34 mouse cellular contexts compared by ENCODE assay signal in genomic region chr8:109986384-109986783, GRCm38 (mm10). TPM values are rescaled to one million over a fixed set of nuclear protein-coding genes. Genes with fewer than 3 reads are reported as not detected.
DNase-seq lines count a peak whose midpoint lies in the region; ATAC-seq and TF ChIP-seq lines count a peak whose summit lies in the region.
"Had no signal": no experiment of that assay in that cellular context is flagged by ENCODE, and none has a peak within 500 bp of the region (broad histone marks: within the 10 kb centered on the region; RNA-seq: fewer than 3 reads in every experiment).

No protein-coding gene starts in this region.

- WGBS in midbrain, postnatal 0 days = 72% methylated on average over 7 of the region's 7 CpGs
- 80% methylated on average over 7 of the region's 7 CpGs for WGBS in midbrain, embryonic 13.5 days
- WGBS in liver, embryonic 13.5 days (ENCODE audit: insufficient replicate concordance) = 57% methylated on average over 7 of the region's 7 CpGs

- H3K9ac ChIP-seq in midbrain, postnatal 0 days (replicated peaks; ENCODE audit: low read length, poor library complexity, severe bottlenecking) = no peak overlapping the region
- no peak overlapping the region for H3K9ac ChIP-seq in midbrain, embryonic 13.5 days (replicated peaks)
- no peak overlapping the region for H3K9ac ChIP-seq in liver, embryonic 13.5 days
- H3K9ac ChIP-seq: embryonic facial prominence, embryonic 13.5 days; forebrain, embryonic 12.5 days; heart, embryonic 15.5 days; hindbrain, embryonic 15.5 days; intestine, embryonic 15.5 days; limb, embryonic 13.5 days had no signal

- peak; percentile 50 to 55 for DNase-seq in adrenal gland, adult (ENCODE audit: inconsistent age in 2 of 2, low spot score in 1 of 2)
- no peak for DNase-seq in adrenal gland, adult 18-20 months (ENCODE audit: low spot score in 2 of 2)
- DNase-seq in heart, adult 11 months = peak; percentile 91
- no peak for DNase-seq in heart, postnatal 14 days
- DNase-seq in midbrain, postnatal 0 days (ENCODE audit: low spot score) = peak; percentile 26
- DNase-seq in liver, embryonic 13.5 days = no peak
- DNase-seq in gastrocnemius, postnatal 36 days = no peak
- DNase-seq: cerebellum, adult 18-20 months; cerebellum, postnatal 36 days; embryo, embryonic 11 days; heart, postnatal 4 days; kidney, adult 9 months; kidney, postnatal 14 days; lung, adult 2 months; lung, postnatal 14 days had no signal

- intact Hi-C loops in heart, postnatal 14 days (cut with DNase I) = no loop called here
- intact Hi-C loops in gastrocnemius, postnatal 36 days (cut with DNase I) = no loop called here

- TF ChIP-seq CTCF in midbrain, postnatal 0 days (IDR thresholded peaks at IDR 0.05) = no peak

- no peaks in the 10 kb centered on the region for H3K9me3 ChIP-seq in midbrain, postnatal 0 days (ENCODE audit: low read length)
- no peaks in the 10 kb centered on the region for H3K9me3 ChIP-seq in midbrain, embryonic 13.5 days
- no peaks in the 10 kb centered on the region for H3K9me3 ChIP-seq in liver, embryonic 13.5 days (replicated peaks)
- H3K9me3 ChIP-seq: embryonic facial prominence, embryonic 13.5 days; forebrain, embryonic 12.5 days; heart, embryonic 15.5 days; hindbrain, embryonic 15.5 days; intestine, embryonic 15.5 days; limb, embryonic 13.5 days had no signal

- no peak overlapping the region for H3K4me3 ChIP-seq in midbrain, postnatal 0 days (ENCODE audit: low read depth, low read length)
- H3K4me3 ChIP-seq in midbrain, embryonic 13.5 days (replicated peaks) = no peak overlapping the region
- no peak overlapping the region for H3K4me3 ChIP-seq in liver, embryonic 13.5 days (replicated peaks)
- H3K4me3 ChIP-seq: embryonic facial prominence, embryonic 13.5 days; erythroblast, embryonic 14.5 days; forebrain, embryonic 12.5 days; heart, embryonic 15.5 days; hindbrain, embryonic 15.5 days; intestine, embryonic 15.5 days; layer of hippocampus, adult 2 months; limb, embryonic 13.5 days had no signal

- H3K36me3 ChIP-seq in midbrain, postnatal 0 days (ENCODE audit: insufficient read depth, low read length) = no peaks in the 10 kb centered on the region
- no peaks in the 10 kb centered on the region for H3K36me3 ChIP-seq in midbrain, embryonic 13.5 days
- no peaks in the 10 kb centered on the region for H3K36me3 ChIP-seq in liver, embryonic 13.5 days
- H3K36me3 ChIP-seq: embryonic facial prominence, embryonic 13.5 days; forebrain, embryonic 12.5 days; heart, embryonic 15.5 days; hindbrain, embryonic 15.5 days; intestine, embryonic 15.5 days; limb, embryonic 13.5 days had no signal

- no peak overlapping the region for H3K4me2 ChIP-seq in midbrain, postnatal 0 days (ENCODE audit: low read depth, low read length, poor library complexity, severe bottlenecking)
- H3K4me2 ChIP-seq in midbrain, embryonic 13.5 days (replicated peaks) = no peak overlapping the region
- H3K4me2 ChIP-seq in liver, embryonic 13.5 days = no peak overlapping the region
- H3K4me2 ChIP-seq: embryonic facial prominence, embryonic 13.5 days; forebrain, embryonic 12.5 days; heart, embryonic 15.5 days; hindbrain, embryonic 15.5 days; intestine, embryonic 15.5 days; limb, embryonic 13.5 days; midbrain, embryonic 11.5 days had no signal

- H3K27ac ChIP-seq in midbrain, postnatal 0 days (ENCODE audit: low read depth, low read length) = no peak overlapping the region
- no peak overlapping the region for H3K27ac ChIP-seq in midbrain, embryonic 13.5 days
- no peak overlapping the region for H3K27ac ChIP-seq in liver, embryonic 13.5 days
- H3K27ac ChIP-seq: embryonic facial prominence, embryonic 13.5 days; forebrain, embryonic 12.5 days; heart, embryonic 15.5 days; hindbrain, embryonic 15.5 days; intestine, embryonic 15.5 days; layer of hippocampus, adult 2 months; limb, embryonic 13.5 days had no signal

- no peaks in the 10 kb centered on the region for H3K27me3 ChIP-seq in midbrain, postnatal 0 days (ENCODE audit: insufficient read depth, low read length)
- no peaks in the 10 kb centered on the region for H3K27me3 ChIP-seq in midbrain, embryonic 13.5 days
- H3K27me3 ChIP-seq in liver, embryonic 13.5 days = no peaks in the 10 kb centered on the region
- H3K27me3 ChIP-seq: embryonic facial prominence, embryonic 13.5 days; forebrain, embryonic 12.5 days; heart, embryonic 15.5 days; hindbrain, embryonic 15.5 days; intestine, embryonic 15.5 days; limb, embryonic 13.5 days had no signal

- H3K4me1 ChIP-seq in midbrain, postnatal 0 days (ENCODE audit: insufficient read depth, low read length) = peaks cover 4% of the 10 kb centered on the region; the same call in 1 of the 2 replicates
- H3K4me1 ChIP-seq in midbrain, embryonic 13.5 days (replicated peaks) = peaks cover 5% of the 10 kb centered on the region
- H3K4me1 ChIP-seq in liver, embryonic 13.5 days (replicated peaks) = no peaks in the 10 kb centered on the region
- H3K4me1 ChIP-seq: intestine, embryonic 15.5 days had no signal

- no peak for ATAC-seq in midbrain, postnatal 0 days (ENCODE audit: low FRiP score)
- no peak for ATAC-seq in midbrain, embryonic 13.5 days
- ATAC-seq in liver, embryonic 13.5 days (ENCODE audit: low read depth) = peak; percentile 36; the same call in 1 of the 2 replicates
- ATAC-seq: intestine, embryonic 15.5 days had no signal

RNA-seq across cellular contexts. Expression of gene Tat, which starts 3.9 kb away (rescaled TPM):
- total RNA-seq in adrenal gland, adult 18-20 months (2021) = 1 to 10 TPM in 1 of 2 experiments, under 1 TPM in 1; 0.13 to 1.3 TPM
- total RNA-seq in heart, postnatal 14 days (2021) = 1 to 10 TPM; 1.3 to 1.6 TPM
- not detected in 2 replicates for total RNA-seq in midbrain, postnatal 0 days (2014; rRNA removed)
- polyA plus RNA-seq in midbrain, postnatal 0 days (2015; fragmentation: Nextera tagmentation; extraction: Ambion mirVana) = 0.14 and 0.15 TPM in 2 replicates
- polyA plus RNA-seq in midbrain, embryonic 13.5 days (2015; fragmentation: Nextera tagmentation; extraction: Ambion mirVana) = not detected in 2 replicates
- polyA plus RNA-seq in liver, embryonic 13.5 days (2015; fragmentation: Nextera tagmentation; extraction: Ambion mirVana) = 0.16 and 0.20 TPM in 2 replicates
- not detected for total RNA-seq in gastrocnemius, postnatal 36 days (2021)
- total RNA-seq: layer of hippocampus, adult 2 months; layer of hippocampus, postnatal 25 days; left cerebral cortex, postnatal 14 days; megakaryocyte progenitor cell, adult 5-6 weeks; monocyte, adult 5-6 weeks; neutrophil, adult 5-6 weeks had no signal
- polyA plus RNA-seq: embryonic facial prominence, embryonic 13.5 days; erythroblast, embryonic 14.5 days; forebrain, embryonic 12.5 days; hindbrain, embryonic 15.5 days; intestine, embryonic 15.5 days; limb, embryonic 13.5 days; midbrain, embryonic 11.5 days; small intestine, adult 2 months; stomach, embryonic 16.5 days had no signal

RNA-seq across cellular contexts. Expression of gene Marveld3, which starts 24.4 kb away (rescaled TPM):
- total RNA-seq in adrenal gland, adult 18-20 months (2021) = under 1 TPM; 0.19 to 0.23 TPM
- total RNA-seq in heart, postnatal 14 days (2021) = under 1 TPM; 0.29 to 0.31 TPM
- 0.47 and 1.4 TPM in 2 replicates for total RNA-seq in midbrain, postnatal 0 days (2014; rRNA removed)
- polyA plus RNA-seq in midbrain, postnatal 0 days (2015; fragmentation: Nextera tagmentation; extraction: Ambion mirVana) = 1.1 and 1.6 TPM in 2 replicates
- 1.1 and 1.3 TPM in 2 replicates for polyA plus RNA-seq in midbrain, embryonic 13.5 days (2015; fragmentation: Nextera tagmentation; extraction: Ambion mirVana)
- 0.14 TPM in 1 of 2 replicates, not detected in the other for polyA plus RNA-seq in liver, embryonic 13.5 days (2015; fragmentation: Nextera tagmentation; extraction: Ambion mirVana)
- not detected for total RNA-seq in gastrocnemius, postnatal 36 days (2021)
- total RNA-seq: gastrocnemius, adult 18-20 months; layer of hippocampus, postnatal 25 days; megakaryocyte progenitor cell, adult 5-6 weeks; monocyte, adult 5-6 weeks; neutrophil, adult 5-6 weeks had no signal
- polyA plus RNA-seq: erythroblast, embryonic 14.5 days had no signal

RNA-seq across cellular contexts. Expression of gene Chst4, which starts 53.2 kb away (rescaled TPM):
- 1 to 10 TPM; 1.5 to 2.4 TPM for total RNA-seq in adrenal gland, adult 18-20 months (2021)
- total RNA-seq in heart, postnatal 14 days (2021) = 1 to 10 TPM; 4.4 to 5.4 TPM
- not detected in 2 replicates for total RNA-seq in midbrain, postnatal 0 days (2014; rRNA removed)
- polyA plus RNA-seq in midbrain, postnatal 0 days (2015; fragmentation: Nextera tagmentation; extraction: Ambion mirVana) = not detected in 2 replicates
- not detected in 2 replicates for polyA plus RNA-seq in midbrain, embryonic 13.5 days (2015; fragmentation: Nextera tagmentation; extraction: Ambion mirVana)
- not detected in 2 replicates for polyA plus RNA-seq in liver, embryonic 13.5 days (2015; fragmentation: Nextera tagmentation; extraction: Ambion mirVana)
- not detected for total RNA-seq in gastrocnemius, postnatal 36 days (2021)
- total RNA-seq: gastrocnemius, adult 18-20 months; gastrocnemius, postnatal 4 days; layer of hippocampus, adult 2 months; layer of hippocampus, postnatal 25 days; left cerebral cortex, postnatal 14 days; megakaryocyte progenitor cell, adult 5-6 weeks; monocyte, adult 5-6 weeks; neutrophil, adult 5-6 weeks had no signal
- polyA plus RNA-seq: embryonic facial prominence, embryonic 13.5 days; erythroblast, embryonic 14.5 days; forebrain, embryonic 12.5 days; hindbrain, embryonic 15.5 days; limb, embryonic 13.5 days; midbrain, embryonic 11.5 days had no signal

Comparison
In these comparisons a context has a peak if more than half of its experiments do, and no peak if none do; other contexts are left out.
1. DNase-seq: peak in adrenal gland, adult (2 of 2), heart, adult 11 months (single experiment) and midbrain, postnatal 0 days (single experiment); none in adrenal gland, adult 18-20 months (0 of 2), heart, postnatal 14 days (0 of 2), liver, embryonic 13.5 days (single experiment) and gastrocnemius, postnatal 36 days (0 of 2).